Mouse (Mus musculus) stomach, postnatal 0 days (tissue): ENCODE measurements at regions not wholly inside any gene's neighbourhood (a gene's known extent, or its start where the extent isn't known, plus 50 kb on each side); places are given as distances from the start of the nearest gene placed in this dataset.

ENCODE experiments used
- CTCF ChIP-seq: IDR thresholded peaks from 2 replicates; pipeline ENCODE4 v1.5.1; 2016; ENCODE audit warnings: antibody characterized with exemption, low read depth, mild to moderate bottlenecking, moderate library complexity
- EP300 ChIP-seq: optimal IDR thresholded peaks from 2 replicates; pipeline ENCODE3; 2016; ENCODE audit warnings: antibody characterized with exemption

GRCm38 (mm10) chr13:102251709-102252108, 441.6 kb upstream of the Cd180 start:
- TF ChIP-seq CTCF: no peak
- no peak for TF ChIP-seq EP300
